Mouse (Mus musculus) cerebellum, adult (tissue): ENCODE data around the gene Henmt1.

ENCODE experiments used
- ATAC-seq: cut with Nextera tagmentation; 2 replicates; pipeline ENCODE4 v1.9.2; 2017; ENCODE audit warnings: mild to moderate bottlenecking, moderate library complexity, mixed read lengths; ENCODE audit not compliant: insufficient number of reproducible peaks, low FRiP score, low TSS enrichment

Gene Henmt1

GRCm38 (mm10) chr3:108994477-108994876, 54.8 kb downstream of the Henmt1 start:
- no peak for ATAC-seq

- no peak for ATAC-seq
Observed at GRCm38 (mm10) chr3:108995379-108995778, 55.7 kb downstream of the Henmt1 start.

- ATAC-seq: no peak
Observed at GRCm38 (mm10) chr3:108997284-108997683, 57.6 kb downstream of the Henmt1 start.

GRCm38 (mm10) chr3:108997762-108998161, 58.1 kb downstream of the Henmt1 start:
- ATAC-seq: no peak

GRCm38 (mm10) chr3:108999173-108999572, 59.5 kb downstream of the Henmt1 start:
- ATAC-seq: no peak

GRCm38 (mm10) chr3:109005777-109006176, 66.1 kb downstream of the Henmt1 start:
- ATAC-seq: no peak

- no peak for ATAC-seq
Observed at GRCm38 (mm10) chr3:109008180-109008579, 68.5 kb downstream of the Henmt1 start.
